ENCODE assay signal across 8 mouse cellular contexts in genomic region chr8:88603446-88603989, GRCm38 (mm10). TPM values are rescaled to one million over a fixed set of nuclear protein-coding genes. Genes with fewer than 3 reads are reported as not detected.
A peak's percentile ranks its signal among the peaks of the same experiment; 100 is the strongest.
DNase-seq lines count a peak whose midpoint lies in the region; ATAC-seq lines count a peak whose summit lies in the region.

No protein-coding gene starts in this region.

- H3K4me2 ChIP-seq in liver, embryonic 12.5 days = peak overlapping the region; percentile 27; the same call in 1 of the 2 replicates
- H3K4me2 ChIP-seq in stomach, embryonic 16.5 days (ENCODE audit: low read depth, low read length) = peak overlapping the region; percentile 39

- peaks cover 19% of the 10 kb centered on the region; the same call in 1 of the 2 replicates for H3K27me3 ChIP-seq in liver, embryonic 12.5 days (replicated peaks)
- H3K27me3 ChIP-seq in stomach, embryonic 16.5 days (ENCODE audit: control insufficient read depth, insufficient read depth, low read length) = no peaks in the 10 kb centered on the region

- no peaks in the 10 kb centered on the region for H3K4me1 ChIP-seq in liver, embryonic 12.5 days
- H3K4me1 ChIP-seq in stomach, embryonic 16.5 days (ENCODE audit: control insufficient read depth, insufficient read depth, low read length) = peaks cover 16% of the 10 kb centered on the region

- DNase-seq in lung, postnatal 10 days = peak; percentile 19
- DNase-seq in lung, postnatal 25 days (ENCODE audit: low spot score) = no peak
- peak; percentile 54 for DNase-seq in forelimb bud, embryonic 11.5 days (ENCODE audit: low read depth, low spot score)
- no peak for DNase-seq in gastrocnemius, postnatal 4 days (ENCODE audit: low spot score in 2 of 2)
- DNase-seq in left cerebral cortex, adult 9 months (ENCODE audit: low spot score in 2 of 2) = no peak
- DNase-seq in ovary, postnatal 36 days (ENCODE audit: low spot score) = no peak

- 15% methylated on average over 10 of the region's 10 CpGs for WGBS in liver, embryonic 12.5 days (ENCODE audit: insufficient replicate concordance)
- 9% methylated on average over 10 of the region's 10 CpGs for WGBS in stomach, embryonic 16.5 days

- ATAC-seq in liver, embryonic 12.5 days = no peak
- ATAC-seq in stomach, embryonic 16.5 days (ENCODE audit: insufficient read depth, low FRiP score) = peak; percentile 6; the same call in 1 of the 2 replicates

- H3K36me3 ChIP-seq in liver, embryonic 12.5 days = no peaks in the 10 kb centered on the region
- no peaks in the 10 kb centered on the region for H3K36me3 ChIP-seq in stomach, embryonic 16.5 days (ENCODE audit: control insufficient read depth, insufficient read depth, low read length)

- no peak overlapping the region for H3K9ac ChIP-seq in liver, embryonic 12.5 days
- H3K9ac ChIP-seq in stomach, embryonic 16.5 days (ENCODE audit: low read length) = no peak overlapping the region

- H3K27ac ChIP-seq in liver, embryonic 12.5 days = no peak overlapping the region
- peak overlapping the region; percentile 71 for H3K27ac ChIP-seq in stomach, embryonic 16.5 days (ENCODE audit: low read length)

- H3K4me3 ChIP-seq in liver, embryonic 12.5 days = no peak overlapping the region
- H3K4me3 ChIP-seq in stomach, embryonic 16.5 days (replicated peaks; ENCODE audit: low read length) = peak overlapping the region; percentile 18

- H3K9me3 ChIP-seq in liver, embryonic 12.5 days (replicated peaks) = no peaks in the 10 kb centered on the region
- H3K9me3 ChIP-seq in stomach, embryonic 16.5 days (replicated peaks; ENCODE audit: control insufficient read depth, low read length) = no peaks in the 10 kb centered on the region

RNA-seq across cellular contexts. Expression of gene Snx20, which starts 32.4 kb away (rescaled TPM):
- polyA plus RNA-seq in liver, embryonic 12.5 days (2016; fragmentation: Nextera tagmentation; extraction: Ambion mirVana) = 2.6 and 2.7 TPM in 2 replicates
- 1.4 and 1.9 TPM in 2 replicates for polyA plus RNA-seq in stomach, embryonic 16.5 days (2015; fragmentation: Nextera tagmentation; extraction: Ambion mirVana)
- total RNA-seq in gastrocnemius, postnatal 4 days (2021) = 1 to 10 TPM; 1.3 to 1.5 TPM

RNA-seq across cellular contexts. Expression of gene Nod2, which starts 43.6 kb away (rescaled TPM):
- 0.05 and 0.06 TPM in 2 replicates for polyA plus RNA-seq in liver, embryonic 12.5 days (2016; fragmentation: Nextera tagmentation; extraction: Ambion mirVana)
- 0.28 and 0.44 TPM in 2 replicates for polyA plus RNA-seq in stomach, embryonic 16.5 days (2015; fragmentation: Nextera tagmentation; extraction: Ambion mirVana)
- total RNA-seq in gastrocnemius, postnatal 4 days (2021) = 1 to 10 TPM; 1.3 TPM

Comparison
In these comparisons a context has a peak if more than half of its experiments do, and no peak if none do; other contexts are left out.
1. DNase-seq: peak in lung, postnatal 10 days (single experiment) and forelimb bud, embryonic 11.5 days (single experiment); none in lung, postnatal 25 days (single experiment), gastrocnemius, postnatal 4 days (0 of 2), left cerebral cortex, adult 9 months (0 of 2) and ovary, postnatal 36 days (single experiment).